Mouse (Mus musculus): Measurements from ENCODE around the gene Cmtm1. TPM values are rescaled to one million over a fixed set of nuclear protein-coding genes. Genes with fewer than 3 reads are reported as not detected.
"Not testable (repeated sequence)": the region's sequence is repeated elsewhere in the genome, so short reads cannot be mapped to it uniquely, and the experiment has no call there.

The Cmtm1 gene
- polyA plus RNA-seq, 2 experiments = not detected

- WGBS = 90% methylated on average over 1 of the region's 1 CpGs
- no peaks in the 10 kb centered on the region for H3K9me3 ChIP-seq (ENCODE audit: control insufficient read depth, low read length)
- ATAC-seq (ENCODE audit: low FRiP score, low read depth) = no peak
Observed at GRCm38 (mm10) chr8:104336806-104337205, 26.9 kb upstream of the Cmtm1 start.

GRCm38 (mm10) chr8:104334196-104334595 lies 24.3 kb upstream of the Cmtm1 start:
- H3K9ac ChIP-seq (ENCODE audit: low read depth, low read length, severe bottlenecking) = no peak overlapping the region
- no peak for DNase-seq (ENCODE audit: low spot score)
- H3K4me2 ChIP-seq (replicated peaks; ENCODE audit: low read depth, low read length, severe bottlenecking) = no peak overlapping the region
- no peak overlapping the region for H3K27ac ChIP-seq (replicated peaks; ENCODE audit: low read depth, low read length)
- 65% methylated on average over 1 of the region's 1 CpGs for WGBS
- no peak overlapping the region for H3K4me3 ChIP-seq (replicated peaks; ENCODE audit: low read length)
- no peaks in the 10 kb centered on the region for H3K4me1 ChIP-seq (ENCODE audit: control insufficient read depth, insufficient read depth, low read length)
- H3K36me3 ChIP-seq (ENCODE audit: control insufficient read depth, insufficient read depth, low read length) = no peaks in the 10 kb centered on the region
- TF ChIP-seq POLR2A (IDR thresholded peaks at IDR 0.05; ENCODE audit: borderline replicate concordance, extremely low read depth, insufficient read depth, insufficient read length) = no peak
- no peaks in the 10 kb centered on the region for H3K9me3 ChIP-seq (ENCODE audit: control insufficient read depth, low read length)
- ATAC-seq (ENCODE audit: low FRiP score, low read depth) = no peak
- H3K27me3 ChIP-seq (ENCODE audit: control insufficient read depth, insufficient read depth, low read length) = no peaks in the 10 kb centered on the region

More at GRCm38 (mm10) chr8:104336806-104337205, 26.9 kb upstream of the Cmtm1 start:
- TF ChIP-seq POLR2A (IDR thresholded peaks at IDR 0.05; ENCODE audit: borderline replicate concordance, extremely low read depth, insufficient read depth, insufficient read length) = no peak
- no peaks in the 10 kb centered on the region for H3K36me3 ChIP-seq (ENCODE audit: control insufficient read depth, insufficient read depth, low read length)
- no peak overlapping the region for H3K4me2 ChIP-seq (replicated peaks; ENCODE audit: low read depth, low read length, severe bottlenecking)
- peaks cover 3% of the 10 kb centered on the region; the same call in 1 of the 2 replicates for H3K4me1 ChIP-seq (ENCODE audit: control insufficient read depth, insufficient read depth, low read length)
- H3K27ac ChIP-seq (replicated peaks; ENCODE audit: low read depth, low read length) = no peak overlapping the region
- no peaks in the 10 kb centered on the region for H3K27me3 ChIP-seq (ENCODE audit: control insufficient read depth, insufficient read depth, low read length)
- H3K4me3 ChIP-seq (replicated peaks; ENCODE audit: low read length) = no peak overlapping the region
- no peak for DNase-seq (ENCODE audit: low spot score)
- no peak overlapping the region for H3K9ac ChIP-seq (ENCODE audit: low read depth, low read length, severe bottlenecking)

- 66% methylated on average over 5 of the region's 5 CpGs for WGBS
- ATAC-seq (ENCODE audit: low FRiP score, low read depth) = no peak
- no peak overlapping the region for H3K4me3 ChIP-seq (replicated peaks; ENCODE audit: low read length)
- no peaks in the 10 kb centered on the region for H3K9me3 ChIP-seq (ENCODE audit: control insufficient read depth, low read length)
- H3K27me3 ChIP-seq (ENCODE audit: control insufficient read depth, insufficient read depth, low read length) = no peaks in the 10 kb centered on the region
- H3K9ac ChIP-seq (ENCODE audit: low read depth, low read length, severe bottlenecking) = no peak overlapping the region
- no peak overlapping the region for H3K4me2 ChIP-seq (replicated peaks; ENCODE audit: low read depth, low read length, severe bottlenecking)
- no peaks in the 10 kb centered on the region for H3K36me3 ChIP-seq (ENCODE audit: control insufficient read depth, insufficient read depth, low read length)
- no peaks in the 10 kb centered on the region for H3K4me1 ChIP-seq (ENCODE audit: control insufficient read depth, insufficient read depth, low read length)
- H3K27ac ChIP-seq (replicated peaks; ENCODE audit: low read depth, low read length) = no peak overlapping the region
- no peak for TF ChIP-seq POLR2A (IDR thresholded peaks at IDR 0.05; ENCODE audit: borderline replicate concordance, extremely low read depth, insufficient read depth, insufficient read length)
- DNase-seq (ENCODE audit: low spot score) = no peak
Observed at GRCm38 (mm10) chr8:104333786-104334185, 23.8 kb upstream of the Cmtm1 start.

GRCm38 (mm10) chr8:104332665-104333631 lies 23.0 kb upstream of the Cmtm1 start:
- H3K9ac ChIP-seq (ENCODE audit: low read depth, low read length, severe bottlenecking) = no peak overlapping the region
- no peaks in the 10 kb centered on the region for H3K4me1 ChIP-seq (ENCODE audit: control insufficient read depth, insufficient read depth, low read length)
- no peak for TF ChIP-seq POLR2A (IDR thresholded peaks at IDR 0.05; ENCODE audit: borderline replicate concordance, extremely low read depth, insufficient read depth, insufficient read length)
- ATAC-seq (ENCODE audit: low FRiP score, low read depth) (no peak), DNase-seq (ENCODE audit: low spot score) (no peak)
- H3K4me3 ChIP-seq (replicated peaks; ENCODE audit: low read length) = no peak overlapping the region
- no peaks in the 10 kb centered on the region for H3K36me3 ChIP-seq (ENCODE audit: control insufficient read depth, insufficient read depth, low read length)
- 76% methylated on average over 5 of the region's 5 CpGs for WGBS
- H3K27ac ChIP-seq (replicated peaks; ENCODE audit: low read depth, low read length) = no peak overlapping the region
- no peak overlapping the region for H3K4me2 ChIP-seq (replicated peaks; ENCODE audit: low read depth, low read length, severe bottlenecking)
- H3K27me3 ChIP-seq (ENCODE audit: control insufficient read depth, insufficient read depth, low read length) = no peaks in the 10 kb centered on the region
- no peaks in the 10 kb centered on the region for H3K9me3 ChIP-seq (ENCODE audit: control insufficient read depth, low read length)

GRCm38 (mm10) chr8:104321930-104322329 lies 12.0 kb upstream of the Cmtm1 start, which contains the start of gene Cmtm2b:
Gene Cmtm2b, plus strand, starts transcription at chr8:104322230.
- DNase-seq (ENCODE audit: low spot score); H3K27ac ChIP-seq (replicated peaks; ENCODE audit: low read depth, low read length); H3K4me1 ChIP-seq (ENCODE audit: control insufficient read depth, insufficient read depth, low read length); H3K36me3 ChIP-seq (ENCODE audit: control insufficient read depth, insufficient read depth, low read length); H3K4me3 ChIP-seq (replicated peaks; ENCODE audit: low read length); H3K9ac ChIP-seq (ENCODE audit: low read depth, low read length, severe bottlenecking); H3K4me2 ChIP-seq (replicated peaks; ENCODE audit: low read depth, low read length, severe bottlenecking); H3K27me3 ChIP-seq (ENCODE audit: control insufficient read depth, insufficient read depth, low read length); ATAC-seq (ENCODE audit: low FRiP score, low read depth); H3K9me3 ChIP-seq (ENCODE audit: control insufficient read depth, low read length): not testable (repeated sequence)
- 83% methylated on average over 10 of the region's 12 CpGs for WGBS

GRCm38 (mm10) chr8:104321267-104321666 lies 11.3 kb upstream of the Cmtm1 start, which contains the start of gene Gm11020:
Gene Gm11020, plus strand, starts transcription at chr8:104321567.
- 82% methylated on average over 7 of the region's 11 CpGs for WGBS
- not testable (repeated sequence) for H3K4me3 ChIP-seq (replicated peaks; ENCODE audit: low read length); H3K27ac ChIP-seq (replicated peaks; ENCODE audit: low read depth, low read length); H3K9me3 ChIP-seq (ENCODE audit: control insufficient read depth, low read length); H3K27me3 ChIP-seq (ENCODE audit: control insufficient read depth, insufficient read depth, low read length); H3K4me2 ChIP-seq (replicated peaks; ENCODE audit: low read depth, low read length, severe bottlenecking); H3K36me3 ChIP-seq (ENCODE audit: control insufficient read depth, insufficient read depth, low read length); H3K4me1 ChIP-seq (ENCODE audit: control insufficient read depth, insufficient read depth, low read length); DNase-seq (ENCODE audit: low spot score); H3K9ac ChIP-seq (ENCODE audit: low read depth, low read length, severe bottlenecking); ATAC-seq (ENCODE audit: low FRiP score, low read depth)

All from limb, embryonic 14.5 days (tissue).